Mouse (Mus musculus) kidney, embryonic 14.5 days (tissue): ENCODE results near the gene Usp31. TPM values are rescaled to one million over a fixed set of nuclear protein-coding genes. Genes with fewer than 3 reads are reported as not detected.

Experiments
- ATAC-seq: fragments of 200-750 bp; cut with Nextera tagmentation; 2 replicates; pipeline ENCODE4 v1.8.0; 2017; ENCODE audit warnings: moderate number of reproducible peaks, mild to moderate bottlenecking, moderate TSS enrichment, moderate library complexity; ENCODE audit not compliant: low FRiP score, low TSS enrichment
- H3K27ac ChIP-seq: fragments of 300-500 bp; sonication (generic); 2 replicates; pipeline ENCODE4 v1.5.1; 2014; ENCODE audit warnings: low read depth, mild to moderate bottlenecking, low read length, moderate library complexity, mixed read lengths
- H3K27me3 ChIP-seq: fragments of 300-500 bp; sonication (generic); 2 replicates; pipeline ENCODE4 v1.6.1; 2014; ENCODE audit warnings: mild to moderate bottlenecking, low read length; ENCODE audit not compliant: control insufficient read depth, insufficient read depth
- H3K36me3 ChIP-seq: fragments of 300-500 bp; sonication (generic); 2 replicates; pipeline ENCODE4 v1.6.1; 2014; ENCODE audit warnings: low read length, mixed read lengths; ENCODE audit not compliant: control insufficient read depth, insufficient read depth
- H3K4me1 ChIP-seq: fragments of 300-500 bp; sonication (generic); 2 replicates; pipeline ENCODE4 v1.6.1; 2014; ENCODE audit warnings: low read length, mixed read lengths; ENCODE audit not compliant: control insufficient read depth, insufficient read depth
- H3K4me2 ChIP-seq: fragments of 300-500 bp; sonication (generic); replicated peaks from 2 replicates; pipeline ENCODE4 v1.6.1; 2014; ENCODE audit warnings: low read depth, mild to moderate bottlenecking, low read length
- H3K4me3 ChIP-seq: fragments of 300-500 bp; sonication (generic); 2 replicates; pipeline ENCODE4 v1.5.1; 2014; ENCODE audit warnings: mild to moderate bottlenecking, low read length
- H3K9ac ChIP-seq: fragments of 300-500 bp; sonication (generic); 2 replicates; pipeline ENCODE4 v1.6.1; 2014; ENCODE audit warnings: low read depth, mild to moderate bottlenecking, low read length, moderate library complexity
- H3K9me3 ChIP-seq: fragments of 300-500 bp; sonication (generic); 2 replicates; pipeline ENCODE4 v1.6.1; 2016; ENCODE audit warnings: low read length; ENCODE audit not compliant: control insufficient read depth
- WGBS: fragments of 180-500 bp; shearing (Covaris S2); extraction: QIAGEN DNeasy Blood & Tissue Kit; methylation state at CpG from one replicate; pipeline ENCODE4 v1.1.7; 2014; 5-methylcytosine and 5-hydroxymethylcytosine counted together
- polyA plus RNA-seq: library from polyadenylated mRNA; unstranded; fragments of >200 nt; fragmentation: Nextera tagmentation; extraction: Ambion mirVana; gene quantifications from 2 replicates; pipeline ENCODE4 v1.2.1, GENCODE M21; 2014

The Usp31 gene
- polyA plus RNA-seq, 1 experiment from 2014 or later = 3.7 TPM

DNA sequence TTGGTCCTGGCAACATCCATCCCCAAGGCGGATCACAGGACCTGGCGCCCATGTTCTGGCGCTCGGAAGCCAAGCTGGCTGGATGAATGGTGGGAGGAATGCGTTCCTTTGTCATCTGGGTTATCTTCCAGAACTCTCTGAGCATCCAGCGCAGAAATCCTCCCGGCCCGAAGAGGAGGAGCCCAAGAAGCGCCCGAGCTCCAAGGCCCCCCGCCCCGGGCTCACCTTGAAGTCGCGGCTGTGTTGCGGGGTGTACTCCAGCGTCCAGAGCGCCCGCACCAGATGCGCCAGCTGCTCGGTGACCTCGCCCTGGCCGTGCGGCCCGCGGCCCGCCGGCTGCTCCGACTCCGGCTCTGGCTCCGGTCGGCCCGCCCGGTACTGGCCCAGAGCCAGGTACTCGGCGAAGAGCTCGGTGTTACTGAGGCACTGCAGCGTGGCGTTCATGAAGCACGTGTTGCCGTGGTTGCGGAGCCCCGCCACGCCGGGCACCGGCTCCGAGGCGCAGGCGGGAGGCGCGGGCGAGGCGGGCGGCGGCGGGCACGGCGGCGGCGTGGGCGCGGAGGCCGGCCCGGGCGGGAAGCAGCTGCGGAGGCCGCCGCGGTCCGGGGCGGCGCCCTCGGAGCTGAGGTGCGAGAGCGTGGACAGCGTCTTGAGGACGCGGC is 511 bp downstream of the Usp31 start:
- under 1% methylated on average over 60 of the region's 77 CpGs for whole genome bisulfite sequencing
- Histone ChIP-seq H3K36me3 (no peaks in the 10 kb centered on the region), H3K4me2 (peak overlapping the region; percentile 96), H3K4me1 (peaks cover 17% of the 10 kb centered on the region), H3K9me3 (no peaks in the 10 kb centered on the region), H3K27ac (no peak overlapping the region), H3K4me3 (peak overlapping the region; percentile 80), H3K27me3 (no peaks in the 10 kb centered on the region), H3K9ac (peak overlapping the region; percentile 82)
- peak; percentile 48; the same call in 1 of the 2 replicates for ATAC-seq

DNA sequence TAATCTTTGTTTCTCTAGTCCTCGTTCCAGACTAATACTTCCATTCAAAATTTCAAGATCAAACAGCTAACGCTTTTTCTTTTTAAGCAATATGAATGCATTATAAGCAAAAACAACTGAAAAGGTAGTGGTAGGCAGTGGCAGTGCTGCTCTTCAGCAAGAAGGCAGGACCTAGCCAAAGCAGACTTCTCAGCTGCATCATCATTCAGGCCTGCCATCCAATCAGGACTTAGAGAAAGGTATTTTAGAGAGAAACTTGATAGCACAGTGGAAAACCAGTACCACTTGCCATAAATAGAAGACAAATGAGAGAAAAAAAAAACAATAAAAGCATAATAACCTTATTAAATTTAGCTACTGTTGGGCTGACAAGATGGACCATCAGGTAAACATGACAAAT is 2.0 kb downstream of the Usp31 start:
- no peak overlapping the region; the same call in 1 of the 2 replicates for H3K4me2 ChIP-seq
- 87% methylated on average over 2 of the region's 2 CpGs for WGBS
- no peak for ATAC-seq

DNA sequence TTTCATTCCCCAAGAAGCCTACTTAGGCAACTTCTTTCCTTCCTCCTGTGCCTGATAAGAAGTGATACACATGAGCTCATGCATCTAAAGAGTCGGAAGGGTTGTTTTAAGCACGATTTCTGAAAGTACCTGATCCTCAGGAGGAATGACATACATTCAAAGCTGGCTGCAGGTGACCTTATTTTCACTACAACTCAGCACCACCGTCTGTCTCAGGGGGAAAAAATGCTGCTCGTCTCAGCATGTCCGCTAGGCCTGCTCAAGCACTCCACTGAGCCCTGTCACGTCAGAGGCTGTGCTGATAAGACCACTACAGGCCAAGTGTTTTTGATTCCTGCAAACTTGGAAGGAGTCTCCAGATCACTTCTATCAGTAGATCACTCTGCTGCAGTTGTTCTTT is 5.1 kb downstream of the Usp31 start:
- Histone ChIP-seq H3K27me3 (no peaks in the 10 kb centered on the region), H3K4me3 (no peak overlapping the region), H3K27ac (no peak overlapping the region), H3K36me3 (no peaks in the 10 kb centered on the region), H3K4me1 (peaks cover 20% of the 10 kb centered on the region), H3K9me3 (no peaks in the 10 kb centered on the region), H3K4me2 (no peak overlapping the region), H3K9ac (no peak overlapping the region)
- WGBS = 62% methylated on average over 6 of the region's 6 CpGs
- no peak for ATAC-seq

More for the DNA sequence above, 2.0 kb downstream of the Usp31 start:
- no peaks in the 10 kb centered on the region for H3K27me3 ChIP-seq
- peaks cover 17% of the 10 kb centered on the region for H3K4me1 ChIP-seq
- H3K9me3 ChIP-seq = no peaks in the 10 kb centered on the region
- no peak overlapping the region for H3K27ac ChIP-seq
- no peaks in the 10 kb centered on the region for H3K36me3 ChIP-seq
- H3K4me3 ChIP-seq = no peak overlapping the region
- no peak overlapping the region for H3K9ac ChIP-seq

- no peak overlapping the region for H3K4me2 ChIP-seq
- no peak overlapping the region for H3K4me3 ChIP-seq
- H3K27ac ChIP-seq = no peak overlapping the region
- no peaks in the 10 kb centered on the region for H3K36me3 ChIP-seq
- ATAC-seq = no peak
- H3K9me3 ChIP-seq = no peaks in the 10 kb centered on the region
- no peak overlapping the region for H3K9ac ChIP-seq
- WGBS = 93% methylated on average over 3 of the region's 3 CpGs
- no peaks in the 10 kb centered on the region for H3K27me3 ChIP-seq
- peaks cover 13% of the 10 kb centered on the region for H3K4me1 ChIP-seq
These were observed 6.6 kb downstream of the Usp31 start for GRCm38 (mm10) chr7:121700480-121700879.

GRCm38 (mm10) chr7:121699218-121699617 is 7.8 kb downstream of the Usp31 start:
- peaks cover 3% of the 10 kb centered on the region; the same call in 1 of the 2 replicates for H3K4me1 ChIP-seq
- H3K9me3 ChIP-seq = no peaks in the 10 kb centered on the region
- ATAC-seq = no peak
- no peak overlapping the region for H3K4me3 ChIP-seq
- no peak overlapping the region for H3K9ac ChIP-seq
- no peak overlapping the region for H3K4me2 ChIP-seq
- H3K36me3 ChIP-seq = no peaks in the 10 kb centered on the region
- no peak overlapping the region for H3K27ac ChIP-seq
- H3K27me3 ChIP-seq = no peaks in the 10 kb centered on the region

DNA sequence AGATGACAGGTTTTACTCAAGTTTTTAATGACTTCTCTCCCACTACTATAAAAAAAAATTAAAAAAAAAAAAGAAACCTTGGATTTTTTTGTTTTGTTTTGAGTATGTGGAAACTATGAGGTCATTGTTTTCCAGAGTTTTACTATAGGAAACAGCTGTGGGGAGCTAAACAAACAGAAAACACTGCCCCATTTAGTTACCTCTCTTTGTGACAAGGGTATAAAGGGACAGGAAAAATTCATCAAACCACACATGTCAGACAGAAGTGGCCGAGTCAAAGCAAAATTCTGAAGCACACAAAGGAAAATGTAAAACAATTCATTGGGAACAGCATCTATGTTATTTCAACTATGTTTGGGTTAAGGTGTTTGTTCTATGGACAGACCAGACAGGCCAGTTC is 9.5 kb downstream of the Usp31 start:
- no peaks in the 10 kb centered on the region for H3K36me3 ChIP-seq
- 60% methylated on average over 1 of the region's 1 CpGs for WGBS
- H3K9ac ChIP-seq = no peak overlapping the region
- peaks cover 3% of the 10 kb centered on the region; the same call in 1 of the 2 replicates for H3K4me1 ChIP-seq
- no peak overlapping the region for H3K4me3 ChIP-seq
- H3K27me3 ChIP-seq = no peaks in the 10 kb centered on the region
- H3K4me2 ChIP-seq = no peak overlapping the region
- no peaks in the 10 kb centered on the region for H3K9me3 ChIP-seq
- H3K27ac ChIP-seq = no peak overlapping the region
- ATAC-seq = no peak

GRCm38 (mm10) chr7:121697170-121697569 is 9.9 kb downstream of the Usp31 start:
- H3K9ac ChIP-seq = no peak overlapping the region
- no peak overlapping the region for H3K4me3 ChIP-seq
- no peak overlapping the region for H3K27ac ChIP-seq
- H3K4me2 ChIP-seq = no peak overlapping the region
- no peak for ATAC-seq
- H3K36me3 ChIP-seq = no peaks in the 10 kb centered on the region
- H3K4me1 ChIP-seq = peaks cover 3% of the 10 kb centered on the region; the same call in 1 of the 2 replicates
- no peaks in the 10 kb centered on the region for H3K27me3 ChIP-seq
- H3K9me3 ChIP-seq = no peaks in the 10 kb centered on the region

DNA sequence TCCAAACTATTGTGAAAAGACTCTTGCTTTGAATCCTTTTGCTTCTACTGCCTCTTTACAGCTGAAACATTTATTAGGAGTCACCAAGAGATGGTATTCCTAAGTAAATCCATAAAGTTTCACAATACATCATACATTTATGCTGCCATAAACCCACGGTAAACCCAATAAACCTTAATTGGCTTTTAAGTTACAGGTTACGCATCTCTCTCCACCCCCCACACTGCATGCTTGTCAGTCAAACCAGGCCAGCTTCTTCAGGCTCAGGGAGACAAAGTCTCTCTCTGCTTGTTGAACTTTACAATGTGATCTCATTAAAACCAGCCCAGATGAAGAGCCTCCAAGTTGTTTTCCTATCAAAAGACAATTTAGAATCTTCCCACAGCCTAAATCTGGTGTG is 15.2 kb downstream of the Usp31 start:
- no peaks in the 10 kb centered on the region for H3K27me3 ChIP-seq
- no peak overlapping the region for H3K4me2 ChIP-seq
- H3K27ac ChIP-seq = no peak overlapping the region
- H3K9ac ChIP-seq = no peak overlapping the region
- H3K36me3 ChIP-seq = no peaks in the 10 kb centered on the region
- 55% methylated on average over 2 of the region's 2 CpGs for WGBS
- no peak for ATAC-seq
- H3K4me3 ChIP-seq = no peak overlapping the region
- H3K4me1 ChIP-seq = no peaks in the 10 kb centered on the region
- H3K9me3 ChIP-seq = no peaks in the 10 kb centered on the region

GRCm38 (mm10) chr7:121689338-121689737 is 17.7 kb downstream of the Usp31 start:
- no peaks in the 10 kb centered on the region for H3K36me3 ChIP-seq
- H3K4me2 ChIP-seq = no peak overlapping the region
- no peak overlapping the region for H3K9ac ChIP-seq
- H3K27me3 ChIP-seq = no peaks in the 10 kb centered on the region
- H3K4me3 ChIP-seq = no peak overlapping the region
- H3K27ac ChIP-seq = no peak overlapping the region
- no peaks in the 10 kb centered on the region for H3K9me3 ChIP-seq
- ATAC-seq = no peak
- no peaks in the 10 kb centered on the region for H3K4me1 ChIP-seq
